Mouse (Mus musculus) embryonic facial prominence, embryonic 14.5 days (tissue): ENCODE measurements around the gene Tbx4. TPM values are rescaled to one million over a fixed set of nuclear protein-coding genes. Genes with fewer than 3 reads are reported as not detected.

Experiments used
- ATAC-seq: fragments of 200-750 bp; cut with Nextera tagmentation; 2 replicates; pipeline ENCODE4 v1.8.0; 2017; ENCODE audit warnings: low read depth, moderate number of reproducible peaks, moderate TSS enrichment
- DNase-seq: peaks from one replicate; pipeline ENCODE4 v3.0.0-alpha.2; 2015; ENCODE audit warnings: low spot score
- H3K27ac ChIP-seq: fragments of 300-500 bp; sonication (generic); replicated peaks from 2 replicates; pipeline ENCODE4 v1.5.1; 2014; ENCODE audit warnings: low read depth, mild to moderate bottlenecking, low read length, moderate library complexity
- H3K27me3 ChIP-seq: fragments of 300-500 bp; sonication (generic); replicated peaks from 2 replicates; pipeline ENCODE4 v1.6.1; 2014; ENCODE audit warnings: low read length; ENCODE audit not compliant: control insufficient read depth, insufficient read depth
- H3K36me3 ChIP-seq: fragments of 300-500 bp; sonication (generic); 2 replicates; pipeline ENCODE4 v1.6.1; 2014; ENCODE audit warnings: low read length, mixed read lengths; ENCODE audit not compliant: control insufficient read depth, insufficient read depth
- H3K4me1 ChIP-seq: fragments of 300-500 bp; sonication (generic); 2 replicates; pipeline ENCODE4 v1.6.1; 2014; ENCODE audit warnings: antibody characterized with exemption, low read length; ENCODE audit not compliant: control insufficient read depth, insufficient read depth
- H3K4me2 ChIP-seq: fragments of 300-500 bp; sonication (generic); 2 replicates; pipeline ENCODE4 v1.6.1; 2014; ENCODE audit warnings: low read depth, mild to moderate bottlenecking, low read length, moderate library complexity, mixed read lengths
- H3K4me3 ChIP-seq: fragments of 300-500 bp; sonication (generic); 2 replicates; pipeline ENCODE4 v1.5.1; 2014; ENCODE audit warnings: low read depth, mild to moderate bottlenecking, low read length
- H3K9ac ChIP-seq: fragments of 300-500 bp; sonication (generic); 2 replicates; pipeline ENCODE4 v1.6.1; 2014; ENCODE audit warnings: low read depth, mild to moderate bottlenecking, low read length, moderate library complexity, mixed read lengths
- H3K9me3 ChIP-seq: fragments of 300-500 bp; sonication (generic); 2 replicates; pipeline ENCODE4 v1.6.1; 2016; ENCODE audit warnings: low read length; ENCODE audit not compliant: control insufficient read depth
- WGBS: fragments of 180-500 bp; shearing (Covaris S2); extraction: QIAGEN DNeasy Blood & Tissue Kit; methylation state at CpG from one replicate; pipeline ENCODE4 v1.1.7; 2014; 5-methylcytosine and 5-hydroxymethylcytosine counted together
- polyA plus RNA-seq: library from polyadenylated mRNA; unstranded; fragments of >200 nt; fragmentation: Nextera tagmentation; extraction: Ambion mirVana; gene quantifications from 2 replicates; pipeline ENCODE4 v1.2.1, GENCODE M21; 2014

Gene Tbx4
- polyA plus RNA-seq = 0.85 and 1.4 TPM in 2 replicates

DNA sequence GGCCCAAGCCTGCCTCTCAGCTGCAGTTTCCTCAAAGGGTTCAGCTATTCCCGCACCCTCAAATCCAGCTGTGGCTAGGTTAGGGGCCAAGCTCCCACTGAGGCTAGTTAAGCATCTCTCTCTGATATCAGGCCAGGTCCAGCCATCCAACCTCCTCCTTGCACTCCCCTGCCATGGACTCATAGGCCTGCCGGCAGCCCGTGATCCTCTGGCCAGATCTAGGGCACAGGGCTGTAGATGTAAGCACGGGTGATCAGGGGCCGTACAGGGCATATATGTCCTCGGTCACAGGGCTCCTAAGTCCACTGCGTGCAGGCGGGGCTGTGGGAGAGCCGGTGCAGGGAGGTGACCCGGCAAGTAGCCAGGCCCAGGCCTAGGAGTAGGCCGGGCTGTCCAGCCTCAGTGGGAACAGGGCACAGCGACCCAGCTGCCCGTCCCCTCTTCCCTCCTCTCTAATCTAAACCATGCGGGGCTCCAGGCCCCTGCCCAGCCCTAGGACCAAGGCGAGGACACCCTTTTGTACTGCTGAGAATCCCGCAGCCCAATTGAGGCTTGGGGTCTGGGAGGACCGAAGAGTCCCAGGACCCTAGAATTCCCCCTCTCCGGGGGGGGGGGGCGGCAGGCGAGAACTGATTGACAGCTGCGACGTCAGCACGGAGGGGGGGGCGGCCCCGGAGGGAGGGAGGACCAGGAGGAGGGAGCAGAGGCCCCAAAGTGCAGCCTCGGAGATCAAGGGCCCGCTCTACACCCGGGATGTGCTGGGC, at the start of gene Tbx4:
Tbx4 (plus strand) TSS at position 758 of the 764 bp plus-strand sequence.
- no peak for ATAC-seq
- no peaks in the 10 kb centered on the region for H3K9me3 ChIP-seq
- H3K36me3 ChIP-seq = no peaks in the 10 kb centered on the region
- no peak within 1 kb of the TSS for H3K4me2 ChIP-seq
- peaks cover 69% of the 10 kb centered on the region for H3K27me3 ChIP-seq
- H3K27ac ChIP-seq = no peak within 1 kb of the TSS
- H3K4me1 ChIP-seq = no peaks in the 10 kb centered on the region; the same call in 1 of the 2 replicates
- WGBS = 29% methylated on average over 14 of the region's 28 CpGs
- 0 out of 2 replicates have a peak within 1 kb of the TSS, but pooled peaks have one; percentile 1 for H3K4me3 ChIP-seq
- DNase-seq = no peak
- H3K9ac ChIP-seq = no peak within 1 kb of the TSS

GRCm38 (mm10) chr11:85836523-85837290, 49.5 kb upstream of the Tbx4 start:
- peak overlapping the region; percentile 72 for H3K4me2 ChIP-seq
- H3K36me3 ChIP-seq = peaks cover 36% of the 10 kb centered on the region
- ATAC-seq (no peak), DNase-seq (no peak)
- peaks cover 5% of the 10 kb centered on the region for H3K4me1 ChIP-seq
- peaks cover 66% of the 10 kb centered on the region; the same call in 1 of the 2 replicates for H3K27me3 ChIP-seq
- peak overlapping the region; percentile 94 for H3K27ac ChIP-seq
- H3K4me3 ChIP-seq = peak overlapping the region; percentile 70
- peak overlapping the region; percentile 97 for H3K9ac ChIP-seq
- H3K9me3 ChIP-seq = no peaks in the 10 kb centered on the region
- 5% methylated on average over 32 of the region's 32 CpGs for WGBS

DNA sequence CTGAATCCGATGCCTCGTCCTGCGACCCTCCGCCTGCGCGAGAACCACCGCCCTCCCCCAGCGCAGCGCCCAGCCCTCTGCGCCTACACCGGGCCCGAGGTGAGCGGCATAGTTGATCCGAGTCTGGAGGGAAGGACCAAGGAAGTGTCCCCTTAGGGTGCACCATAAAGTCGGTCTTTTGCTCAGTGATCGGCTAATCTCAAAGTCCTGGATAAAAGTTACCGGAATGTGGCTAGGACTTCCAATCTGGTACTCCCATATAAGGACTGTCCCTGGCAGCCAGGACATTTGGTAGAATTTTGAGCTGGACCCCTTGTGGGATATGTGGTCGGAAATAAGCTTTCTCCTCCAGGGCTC, 49.0 kb upstream of the Tbx4 start:
- Histone ChIP-seq H3K4me2 (peak overlapping the region; percentile 72), H3K4me1 (peaks cover 5% of the 10 kb centered on the region), H3K9ac (peak overlapping the region; percentile 97), H3K27me3 (peaks cover 61% of the 10 kb centered on the region; the same call in 1 of the 2 replicates), H3K9me3 (no peaks in the 10 kb centered on the region), H3K4me3 (peak overlapping the region; percentile 70), H3K27ac (peak overlapping the region; percentile 94), H3K36me3 (peaks cover 36% of the 10 kb centered on the region)
- DNase-seq (no peak), ATAC-seq (no peak)
- 2% methylated on average over 18 of the region's 18 CpGs for WGBS

GRCm38 (mm10) chr11:85837648-85838423, 48.4 kb upstream of the Tbx4 start:
- peaks cover 7% of the 10 kb centered on the region for H3K4me1 ChIP-seq
- peak overlapping the region; percentile 72 for H3K4me2 ChIP-seq
- no peak for DNase-seq
- H3K9ac ChIP-seq = peak overlapping the region; percentile 97
- H3K9me3 ChIP-seq = no peaks in the 10 kb centered on the region
- peak overlapping the region; percentile 70 for H3K4me3 ChIP-seq
- H3K27me3 ChIP-seq = peaks cover 63% of the 10 kb centered on the region; the same call in 1 of the 2 replicates
- ATAC-seq = no peak
- WGBS = under 1% methylated on average over 30 of the region's 67 CpGs
- peak overlapping the region; percentile 94 for H3K27ac ChIP-seq
- peaks cover 36% of the 10 kb centered on the region for H3K36me3 ChIP-seq

DNA sequence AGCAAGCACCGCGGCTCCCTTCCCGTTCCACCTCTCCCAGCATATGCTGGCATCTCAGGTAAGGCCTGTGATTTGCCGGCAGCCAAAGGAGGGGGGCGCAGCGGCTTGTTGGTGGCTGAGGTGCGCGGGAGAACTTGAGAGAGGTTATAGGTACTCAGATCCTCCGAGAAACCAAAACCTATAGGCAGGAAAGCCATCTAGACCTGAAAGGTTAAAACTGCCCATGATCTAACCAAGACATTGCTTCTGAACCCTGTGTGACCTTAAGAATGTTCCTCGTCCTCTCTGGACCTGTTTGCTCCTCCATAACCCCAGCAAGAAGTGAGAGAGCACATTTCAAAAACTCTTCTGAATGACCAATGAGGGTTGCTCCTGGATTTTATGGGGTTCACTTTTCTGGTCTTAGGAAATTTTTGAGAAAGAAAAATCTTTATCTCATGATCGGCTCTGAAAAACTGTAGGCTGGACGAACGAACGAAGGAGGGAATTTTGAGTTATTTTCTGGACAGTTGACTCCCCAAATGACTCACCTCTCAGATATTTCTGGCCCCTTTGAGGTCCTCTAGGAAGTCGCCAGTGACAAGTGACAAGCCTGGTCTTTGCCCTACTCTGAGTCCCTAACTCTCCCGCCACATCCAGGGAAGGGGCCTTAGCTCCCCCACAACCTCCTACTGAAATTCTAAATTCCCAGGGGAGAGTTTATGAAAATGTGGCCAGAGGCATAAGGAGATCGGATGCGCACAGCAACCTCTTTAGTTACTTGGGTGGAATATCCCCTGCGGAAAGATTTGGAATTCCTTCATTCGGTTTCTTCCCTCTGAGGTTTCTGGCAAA, 47.6 kb upstream of the Tbx4 start:
- DNase-seq (peak; percentile 74), ATAC-seq (no peak)
- Histone ChIP-seq H3K4me3 (peak overlapping the region; percentile 70), H3K4me2 (peak overlapping the region; percentile 72), H3K9me3 (no peaks in the 10 kb centered on the region), H3K9ac (peak overlapping the region; percentile 97), H3K4me1 (peaks cover 9% of the 10 kb centered on the region), H3K36me3 (peaks cover 36% of the 10 kb centered on the region), H3K27ac (peak overlapping the region; percentile 94), H3K27me3 (peaks cover 63% of the 10 kb centered on the region; the same call in 1 of the 2 replicates)
- 17% methylated on average over 20 of the region's 20 CpGs for WGBS

DNA sequence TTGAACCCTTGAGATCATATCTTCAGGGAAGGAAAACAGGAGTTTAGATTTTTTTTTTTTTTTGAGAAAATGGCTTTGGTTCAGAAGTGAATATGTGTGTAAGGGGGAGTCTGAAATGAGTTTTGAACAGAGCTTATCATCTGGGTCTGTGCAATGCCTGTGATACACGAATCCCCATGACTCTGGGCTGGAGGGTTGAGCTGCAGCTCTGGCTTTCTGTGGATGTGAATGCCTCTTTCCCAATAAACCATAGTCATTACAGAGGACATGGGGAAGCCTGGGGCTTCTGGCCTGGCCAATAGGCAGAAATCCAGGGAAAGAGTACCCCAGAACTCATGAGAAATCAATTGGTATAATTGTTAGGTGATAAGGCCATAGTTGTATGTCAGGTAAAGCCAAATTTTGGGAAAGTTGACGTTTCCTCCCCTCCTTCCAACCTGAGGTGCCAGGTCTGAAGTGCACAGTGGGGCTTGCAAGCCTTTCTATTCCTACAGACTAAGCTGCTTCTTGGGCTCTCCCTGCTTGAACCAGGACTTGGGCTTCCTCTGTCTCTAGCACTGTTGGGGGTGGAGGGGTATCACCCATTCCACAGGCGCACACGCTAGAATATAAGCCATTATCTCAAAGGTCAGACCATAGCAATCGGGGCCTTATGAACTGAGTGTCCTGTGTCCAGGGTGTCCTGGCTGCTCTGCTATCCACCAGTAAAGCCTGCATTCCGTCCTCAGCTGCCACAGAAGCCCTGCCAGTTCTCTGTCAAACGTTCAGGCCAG, 46.8 kb upstream of the Tbx4 start:
- DNase-seq = peak; percentile 47
- H3K9me3 ChIP-seq = no peaks in the 10 kb centered on the region
- H3K9ac ChIP-seq = peak overlapping the region; percentile 97
- H3K4me1 ChIP-seq = peaks cover 9% of the 10 kb centered on the region
- peaks cover 36% of the 10 kb centered on the region for H3K36me3 ChIP-seq
- peak overlapping the region; percentile 70 for H3K4me3 ChIP-seq
- no peak for ATAC-seq
- peaks cover 61% of the 10 kb centered on the region; the same call in 1 of the 2 replicates for H3K27me3 ChIP-seq
- 30% methylated on average over 7 of the region's 7 CpGs for WGBS
- H3K27ac ChIP-seq = peak overlapping the region; percentile 94
- peak overlapping the region; percentile 72 for H3K4me2 ChIP-seq

- peaks cover 53% of the 10 kb centered on the region; the same call in 1 of the 2 replicates for H3K27me3 ChIP-seq
- peak overlapping the region; percentile 70 for H3K4me3 ChIP-seq
- 12% methylated on average over 27 of the region's 27 CpGs for WGBS
- H3K27ac ChIP-seq = peak overlapping the region; percentile 94
- H3K36me3 ChIP-seq = peaks cover 36% of the 10 kb centered on the region
- ATAC-seq (no peak), DNase-seq (no peak)
- peak overlapping the region; percentile 97 for H3K9ac ChIP-seq
- no peaks in the 10 kb centered on the region for H3K9me3 ChIP-seq
- H3K4me1 ChIP-seq = peaks cover 11% of the 10 kb centered on the region
- peak overlapping the region; percentile 72 for H3K4me2 ChIP-seq
Observed at GRCm38 (mm10) chr11:85840031-85840802, 46.0 kb upstream of the Tbx4 start.
